Mouse (Mus musculus) Patski (cell line): ENCODE measurements at regions not wholly inside any gene's neighbourhood (a gene's known extent, or its start where the extent isn't known, plus 50 kb on each side); places are given as distances from the start of the nearest gene placed in this dataset.

Experiments
- ATAC-seq: fragments of 100-300 bp; one replicate; pipeline ENCODE4 v1.8.0; 2021
- CTCF ChIA-PET: fragments of 350-600 bp; sonication (Branson Sonifier 250); formaldehyde crosslinking; loops from one replicate; lab custom pipeline; 2022; ENCODE audit warnings: inconsistent platforms; lab: Charles Lee
- POLR2A ChIA-PET: fragments of 350-600 bp; sonication (Branson Sonifier 250); formaldehyde crosslinking; loops from one replicate; lab custom pipeline; 2022; ENCODE audit warnings: antibody characterized with exemption, inconsistent platforms; lab: Charles Lee
- DNase-seq: peaks from one replicate; pipeline ENCODE4 v3.0.0-alpha.2; 2011; ENCODE audit warnings: low read depth, low spot score
- H3K27me3 ChIP-seq: fragments of 371-371 bp; one replicate; pipeline ENCODE4 v1.5.1; 2021
- CTCF ChIP-seq: fragments of 100-300 bp; IDR thresholded peaks from one replicate; pipeline ENCODE4 v1.5.1; 2021
- in situ Hi-C: fragments of 300-500 bp; cut with MboI; formaldehyde crosslinking; loops from 3 replicates; pipeline ENCODE4 v1.11.1; 2018; ENCODE audit warnings: low pct_unique_long_range_greater_than_20kb, mixed read lengths

- in situ Hi-C loops = no loop called here
- DNase-seq (no peak), ATAC-seq (no peak)
- ChIA-PET POLR2A (interaction anchor here (0.6 to 1.1 kb wide), 3 partner anchors 31 to 39 kb away, joined by 3 read pairs; no protein-coding TSS in a partner anchor), CTCF (interaction anchor here (1.1 kb wide), 1 partner anchor 15 kb away, joined by 3 read pairs; no protein-coding TSS in a partner anchor)
- TF ChIP-seq CTCF = no peak
- no peaks in the 10 kb centered on the region for H3K27me3 ChIP-seq
Observed at GRCm38 (mm10) chr13:40606405-40607271, 131.5 kb downstream of the Tfap2a start.

DNA sequence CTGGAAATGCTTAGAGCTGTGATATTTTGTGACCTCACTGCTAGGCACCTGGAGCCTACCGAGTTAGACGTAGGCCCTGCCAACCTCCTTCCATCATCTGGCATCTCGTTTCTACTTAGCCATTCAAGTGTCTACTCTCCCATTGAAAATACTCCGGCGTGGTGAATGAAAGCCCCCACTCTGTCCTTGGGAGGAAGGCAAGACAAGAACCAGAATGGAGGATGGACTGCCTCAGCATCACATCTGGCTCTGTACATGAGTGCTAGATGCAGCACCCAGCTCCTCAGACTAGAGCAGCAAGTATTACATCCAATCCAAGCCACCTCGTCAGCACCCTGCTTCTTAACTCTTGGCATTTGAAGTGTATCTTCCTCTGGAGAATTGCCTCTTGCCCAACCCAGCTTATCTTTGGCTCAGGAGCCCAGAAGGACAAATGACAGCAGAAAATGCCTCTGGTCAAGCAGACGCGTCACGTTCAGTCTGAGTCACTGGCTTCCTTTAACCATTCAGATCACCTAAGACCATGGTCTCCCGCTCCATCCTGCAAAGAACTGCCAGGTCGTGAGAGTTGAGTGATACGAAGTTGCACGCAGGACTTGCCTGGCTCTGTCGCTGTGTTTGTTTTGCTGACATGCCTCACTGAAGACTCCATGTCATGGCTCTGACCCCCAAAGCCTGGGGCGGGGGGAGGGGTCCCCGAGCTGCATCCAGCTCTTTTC, 132.3 kb downstream of the Tfap2a start:
- ChIA-PET CTCF (no interaction called here), POLR2A (interaction anchor here (0.6 to 1.1 kb wide), 3 partner anchors 30 to 39 kb away, joined by 3 read pairs; no protein-coding TSS in a partner anchor)
- DNase-seq (peak; percentile 54), ATAC-seq (peak; percentile 97)
- no peaks in the 10 kb centered on the region for H3K27me3 ChIP-seq
- TF ChIP-seq CTCF = no peak
- in situ Hi-C loops = no loop called here

- ChIA-PET POLR2A (interaction anchor here (0.7 to 2.9 kb wide), 13 partner anchors 9 to 264 kb away, joined by 3 to 14 read pairs (median 5); no protein-coding TSS in a partner anchor), CTCF (interaction anchor here (0.5 to 1.2 kb wide), 5 partner anchors 8 to 994 kb away, joined by 3 to 5 read pairs (median 3); no protein-coding TSS in a partner anchor)
- TF ChIP-seq CTCF = no peak
- in situ Hi-C loops = no loop called here
- H3K27me3 ChIP-seq = no peaks in the 10 kb centered on the region
- peak; percentile 97 for ATAC-seq
- peak; percentile 77 for DNase-seq
Observed at GRCm38 (mm10) chr13:40574981-40575745, 163.0 kb downstream of the Tfap2a start.

DNA sequence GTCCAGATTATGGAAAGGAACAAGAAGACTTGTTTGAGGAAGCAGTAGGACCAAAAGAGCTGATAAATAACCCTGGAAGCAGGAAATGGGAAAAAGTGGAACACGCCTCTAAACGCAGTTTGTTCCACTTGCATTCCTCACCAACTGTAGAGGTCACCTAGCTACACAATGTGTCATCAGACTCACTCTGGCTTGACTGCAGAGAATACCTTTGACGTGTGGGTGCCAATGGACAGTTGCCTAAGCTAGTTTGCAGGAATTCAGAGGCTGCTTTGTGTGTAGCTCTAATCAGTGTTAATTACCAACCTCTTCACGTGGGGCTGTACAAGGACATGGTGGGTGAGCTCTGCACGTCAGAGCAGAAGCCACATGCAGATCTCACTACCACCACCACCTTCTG, 168.7 kb downstream of the Tfap2a start:
- ATAC-seq (peak; percentile 90), DNase-seq (peak; percentile 80)
- in situ Hi-C loops = loop anchor here (5.0 kb wide), 1 partner anchor 153 kb away; no protein-coding TSS in a partner anchor
- ChIA-PET POLR2A (interaction anchor here (0.6 to 1.3 kb wide), 2 partner anchors 154 to 663 kb away, joined by 3 to 4 read pairs; no protein-coding TSS in a partner anchor), CTCF (interaction anchor here (1.1 to 1.7 kb wide), 4 partner anchors 15 to 672 kb away, joined by 3 to 5 read pairs (median 4); no protein-coding TSS in a partner anchor)
- TF ChIP-seq CTCF = no peak
- H3K27me3 ChIP-seq = no peaks in the 10 kb centered on the region

GRCm38 (mm10) chr13:40567821-40568220, 170.4 kb downstream of the Tfap2a start:
- no peak for ATAC-seq

DNA sequence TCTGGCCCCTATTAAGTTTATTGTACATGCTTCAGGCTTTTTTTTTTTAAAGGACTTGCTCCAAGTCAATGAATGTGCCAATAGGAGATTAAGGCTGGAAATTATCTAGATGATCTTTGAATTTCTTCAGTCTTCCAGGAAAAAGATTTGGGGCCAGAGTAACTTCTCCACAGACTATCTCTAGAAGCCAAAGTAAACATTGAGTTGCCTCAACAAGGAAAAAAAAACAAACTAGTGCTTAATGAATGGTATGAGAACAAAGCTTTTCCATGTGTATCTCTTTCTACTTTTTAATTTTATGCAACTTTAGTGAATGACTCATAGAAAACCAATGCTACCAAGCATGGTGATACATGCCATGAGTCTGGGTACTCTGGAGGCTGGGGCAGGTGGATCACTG, 173.8 kb downstream of the Tfap2a start:
- no peaks in the 10 kb centered on the region for H3K27me3 ChIP-seq
- in situ Hi-C loops = no loop called here
- CTCF ChIA-PET = interaction anchor here (1.0 to 1.4 kb wide), 2 partner anchors 11 to 19 kb away, joined by 3 to 4 read pairs; no protein-coding TSS in a partner anchor
- peak; percentile 91 for ATAC-seq
- DNase-seq = peak; percentile 72
- no peak for TF ChIP-seq CTCF
- POLR2A ChIA-PET = interaction anchor here (0.6 to 1.2 kb wide), 13 partner anchors 10 to 667 kb away, joined by 3 to 9 read pairs (median 4); no protein-coding TSS in a partner anchor

More at GRCm38 (mm10) chr13:40567821-40568220, 170.4 kb downstream of the Tfap2a start:
- DNase-seq = no peak
- CTCF ChIA-PET = no interaction called here
- in situ Hi-C loops = loop anchor here (5.0 kb wide), 1 partner anchor 154 kb away; no protein-coding TSS in a partner anchor
- no peaks in the 10 kb centered on the region for H3K27me3 ChIP-seq
- TF ChIP-seq CTCF = no peak
- POLR2A ChIA-PET = interaction anchor here (0.9 kb wide), 1 partner anchor 164 kb away, joined by 3 read pairs; no protein-coding TSS in a partner anchor

GRCm38 (mm10) chr13:40554368-40554767, 183.8 kb downstream of the Tfap2a start:
- ChIA-PET CTCF (interaction anchor here (1.2 to 1.6 kb wide), 3 partner anchors 9 to 20 kb away, joined by 3 to 5 read pairs (median 4); no protein-coding TSS in a partner anchor), POLR2A (interaction anchor here (1.0 to 1.1 kb wide), 3 partner anchors 10 to 179 kb away, joined by 3 to 4 read pairs (median 3); no protein-coding TSS in a partner anchor)
- no peaks in the 10 kb centered on the region for H3K27me3 ChIP-seq
- in situ Hi-C loops = no loop called here
- ATAC-seq = peak; percentile 65
- peak; percentile 63 for DNase-seq
- TF ChIP-seq CTCF = no peak

DNA sequence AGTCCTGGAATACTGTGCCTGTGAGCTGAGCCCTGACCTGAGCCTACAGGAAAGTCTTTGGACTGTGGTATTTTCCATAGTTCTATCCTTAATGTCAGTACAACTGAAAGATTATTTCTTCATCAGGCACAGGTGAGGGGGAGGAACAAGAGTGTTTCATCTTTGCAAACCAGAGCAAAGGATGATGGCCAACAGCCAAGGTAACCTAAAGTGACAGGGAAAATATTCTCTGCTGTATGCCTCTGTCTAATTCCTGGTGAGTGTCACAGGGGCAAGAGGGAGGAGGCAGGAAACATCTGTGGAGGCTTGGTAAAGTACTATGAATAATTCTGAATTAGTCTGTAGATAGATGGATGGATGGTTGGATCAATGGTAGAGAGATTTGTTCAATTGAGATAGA, 164.3 kb upstream of the Ofcc1 start:
- TF ChIP-seq CTCF = no peak
- in situ Hi-C loops = no loop called here
- ChIA-PET POLR2A (no interaction called here), CTCF (no interaction called here)
- DNase-seq (no peak), ATAC-seq (no peak)
- H3K27me3 ChIP-seq = no peaks in the 10 kb centered on the region

- ChIA-PET POLR2A (no interaction called here), CTCF (no interaction called here)
- DNase-seq (no peak), ATAC-seq (no peak)
- in situ Hi-C loops = no loop called here
- TF ChIP-seq CTCF = no peak
- H3K27me3 ChIP-seq = no peaks in the 10 kb centered on the region
Observed at GRCm38 (mm10) chr13:40523115-40523514, 161.9 kb upstream of the Ofcc1 start.
